Mouse (Mus musculus): ENCODE data around the gene Kidins220. TPM values are rescaled to one million over a fixed set of nuclear protein-coding genes. Genes with fewer than 3 reads are reported as not detected.

The Kidins220 gene
- polyA plus RNA-seq, 1 experiment from 2014 or later = 20.6 TPM

DNA sequence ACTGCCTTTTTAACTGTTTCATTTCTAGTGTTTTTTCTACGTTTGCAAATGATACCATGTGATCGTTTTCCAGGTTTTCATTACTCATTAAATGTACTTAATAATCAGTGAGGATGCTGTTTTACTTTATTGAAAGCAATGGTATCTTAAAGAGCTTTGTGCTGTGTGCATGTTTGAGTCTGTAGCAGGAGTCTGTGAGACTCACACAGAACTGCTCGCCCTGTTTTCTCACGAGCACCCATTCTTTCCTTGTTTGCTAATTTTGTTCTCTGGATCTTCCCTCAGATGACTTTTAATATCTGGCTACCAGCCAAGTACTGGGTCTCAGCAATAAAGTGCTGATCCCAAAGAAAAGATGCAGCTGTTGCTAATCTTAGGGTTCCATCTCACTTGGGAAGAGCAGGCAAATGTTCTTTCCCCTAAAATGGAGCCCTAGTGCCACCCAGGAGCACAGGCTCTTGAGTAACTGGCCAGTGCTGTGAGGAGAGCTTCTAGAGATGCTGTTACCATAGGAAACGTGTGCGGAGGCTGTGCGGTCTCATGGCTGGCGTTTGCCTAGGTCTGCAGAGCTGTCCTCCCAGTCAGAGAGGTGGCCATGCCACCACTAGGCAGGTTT is 59.7 kb downstream of the Kidins220 start:
- no peak overlapping the region for H3K4me3 ChIP-seq
- 48% methylated on average over 8 of the region's 8 CpGs for WGBS
- peak overlapping the region; percentile 39 for H3K4me2 ChIP-seq
- H3K36me3 ChIP-seq = no peaks in the 10 kb centered on the region; the same call in 1 of the 2 replicates
- H3K9me3 ChIP-seq = no peaks in the 10 kb centered on the region
- H3K27me3 ChIP-seq = no peaks in the 10 kb centered on the region
- peak; percentile 60; the same call in 1 of the 2 replicates for ATAC-seq (ENCODE audit: borderline replicate concordance, extremely low read depth, low FRiP score, low TSS enrichment)
- no peak overlapping the region for H3K9ac ChIP-seq
- H3K27ac ChIP-seq = peak overlapping the region; percentile 70
- peaks cover 12% of the 10 kb centered on the region for H3K4me1 ChIP-seq

DNA sequence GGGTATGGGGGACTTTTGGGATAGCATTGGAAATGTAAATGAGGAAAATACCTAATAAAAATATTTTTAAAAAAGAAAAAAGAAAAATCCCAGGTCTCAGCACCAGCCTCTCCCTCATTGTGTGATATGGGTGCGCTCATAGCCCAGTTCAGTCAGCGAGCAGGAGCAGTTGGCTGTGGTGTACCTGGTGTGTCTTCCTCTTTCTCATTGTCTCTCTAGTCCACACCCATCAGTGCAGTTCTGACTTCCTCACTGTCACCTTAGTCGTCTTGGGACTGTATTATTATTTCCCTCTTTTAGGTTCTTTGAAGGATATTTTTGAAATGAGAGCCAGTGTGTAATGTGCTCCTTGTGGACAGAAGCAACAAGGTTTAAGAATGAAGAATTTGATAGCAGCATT is 61.3 kb downstream of the Kidins220 start:
- H3K27ac ChIP-seq = no peak overlapping the region
- H3K9me3 ChIP-seq = no peaks in the 10 kb centered on the region
- no peak overlapping the region for H3K9ac ChIP-seq
- H3K27me3 ChIP-seq = no peaks in the 10 kb centered on the region
- no peaks in the 10 kb centered on the region; the same call in 1 of the 2 replicates for H3K36me3 ChIP-seq
- WGBS = 81% methylated on average over 3 of the region's 3 CpGs
- ATAC-seq (ENCODE audit: borderline replicate concordance, extremely low read depth, low FRiP score, low TSS enrichment) = no peak
- no peak overlapping the region for H3K4me2 ChIP-seq
- no peak overlapping the region for H3K4me3 ChIP-seq
- H3K4me1 ChIP-seq = peaks cover 12% of the 10 kb centered on the region

DNA sequence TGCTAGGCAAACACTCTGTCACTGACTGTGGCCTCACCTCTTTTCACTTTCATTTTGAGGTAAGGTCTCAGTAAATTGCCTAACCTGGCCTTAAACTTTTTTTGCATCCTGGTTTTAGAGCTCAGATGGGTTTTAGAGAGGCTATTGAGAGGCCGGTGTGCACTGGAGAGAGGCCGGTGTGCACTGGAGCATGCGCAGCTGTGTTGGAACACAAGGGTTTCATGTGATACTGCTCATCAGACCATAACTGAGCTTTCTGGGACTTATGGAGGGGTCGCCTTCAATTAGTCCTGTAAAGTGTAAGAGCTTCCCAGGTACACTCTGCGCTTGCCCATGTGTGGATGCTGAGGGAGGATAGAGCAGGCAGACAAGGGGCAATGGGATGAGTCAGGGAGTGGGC is 62.5 kb downstream of the Kidins220 start:
- Histone ChIP-seq H3K4me2 (no peak overlapping the region), H3K9ac (no peak overlapping the region), H3K4me1 (peaks cover 12% of the 10 kb centered on the region), H3K27me3 (no peaks in the 10 kb centered on the region), H3K36me3 (peaks cover 5% of the 10 kb centered on the region), H3K9me3 (no peaks in the 10 kb centered on the region), H3K4me3 (no peak overlapping the region), H3K27ac (peak overlapping the region; percentile 6; the same call in 1 of the 2 replicates)
- ATAC-seq (ENCODE audit: borderline replicate concordance, extremely low read depth, low FRiP score, low TSS enrichment) = no peak
- 87% methylated on average over 5 of the region's 5 CpGs for WGBS

DNA sequence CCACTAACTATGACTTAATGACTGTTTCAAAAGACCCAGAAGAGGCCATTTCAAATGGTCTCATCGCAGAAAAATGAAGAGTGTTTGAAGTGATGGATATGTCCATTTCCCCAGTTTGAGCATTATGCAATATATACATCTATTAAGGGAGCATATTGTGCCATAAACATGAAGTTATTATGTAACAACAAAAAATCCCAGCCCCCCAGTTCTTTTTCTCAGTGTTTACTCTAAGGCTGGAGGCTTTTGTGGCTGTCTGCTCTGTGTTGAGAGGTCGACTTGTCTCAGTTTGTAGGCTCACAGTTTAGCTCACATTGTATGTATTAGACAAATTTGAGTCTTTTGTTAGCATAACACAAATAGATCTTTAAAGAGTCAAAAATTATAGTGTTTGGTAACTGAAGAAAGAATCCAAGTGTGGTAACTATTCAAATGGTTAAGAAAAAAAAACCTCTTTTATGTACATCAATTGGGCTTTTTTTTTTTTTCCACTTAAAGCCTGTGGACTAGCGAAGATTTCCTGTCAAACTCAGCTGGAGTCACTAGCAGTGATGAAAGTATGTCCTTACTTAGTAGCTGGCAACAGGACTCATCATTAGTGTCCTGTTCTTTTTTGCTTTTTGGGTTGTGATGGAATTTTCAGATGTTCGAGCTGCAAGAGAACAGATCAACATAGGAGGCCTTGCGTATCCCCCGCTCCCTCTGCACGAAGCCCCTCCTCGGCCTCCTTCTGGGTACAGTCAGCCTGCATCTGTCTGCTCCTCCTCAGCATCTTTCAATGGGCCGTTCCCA is 63.2 kb downstream of the Kidins220 start:
- ATAC-seq (ENCODE audit: borderline replicate concordance, extremely low read depth, low FRiP score, low TSS enrichment) = peak; percentile 59; the same call in 1 of the 2 replicates
- Histone ChIP-seq H3K36me3 (peaks cover 5% of the 10 kb centered on the region), H3K27ac (peak overlapping the region; percentile 77), H3K9me3 (no peaks in the 10 kb centered on the region), H3K4me1 (peaks cover 12% of the 10 kb centered on the region), H3K9ac (no peak overlapping the region), H3K27me3 (no peaks in the 10 kb centered on the region), H3K4me3 (no peak overlapping the region), H3K4me2 (no peak overlapping the region)
- 51% methylated on average over 9 of the region's 9 CpGs for WGBS

DNA sequence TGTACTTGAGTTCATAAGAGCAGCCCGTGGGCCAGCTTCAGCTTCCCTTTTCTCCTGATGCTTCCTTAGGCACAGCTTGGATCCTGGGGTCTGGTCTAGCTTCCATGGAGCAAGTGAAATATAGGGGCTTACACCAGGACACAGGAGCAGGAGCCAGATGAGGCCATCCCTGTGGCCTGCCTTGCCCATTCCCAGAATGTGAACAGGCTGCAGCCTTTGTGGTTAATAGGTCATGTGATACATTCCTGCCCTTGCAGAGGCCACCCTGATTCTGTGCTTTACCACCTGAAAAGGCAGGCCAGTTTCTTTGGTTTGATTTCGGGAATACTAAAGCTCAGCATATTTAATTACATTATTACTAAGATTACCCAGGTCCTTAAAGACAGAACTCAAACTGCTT is 69.3 kb downstream of the Kidins220 start:
- ATAC-seq (ENCODE audit: borderline replicate concordance, extremely low read depth, low FRiP score, low TSS enrichment) = no peak
- no peak overlapping the region for H3K4me3 ChIP-seq
- no peaks in the 10 kb centered on the region for H3K27me3 ChIP-seq
- no peak overlapping the region for H3K9ac ChIP-seq
- no peak overlapping the region for H3K4me2 ChIP-seq
- H3K36me3 ChIP-seq = peaks cover 9% of the 10 kb centered on the region; the same call in 1 of the 2 replicates
- H3K27ac ChIP-seq = no peak overlapping the region
- 85% methylated on average over 2 of the region's 2 CpGs for WGBS
- H3K4me1 ChIP-seq = no peaks in the 10 kb centered on the region
- H3K9me3 ChIP-seq = no peaks in the 10 kb centered on the region

DNA sequence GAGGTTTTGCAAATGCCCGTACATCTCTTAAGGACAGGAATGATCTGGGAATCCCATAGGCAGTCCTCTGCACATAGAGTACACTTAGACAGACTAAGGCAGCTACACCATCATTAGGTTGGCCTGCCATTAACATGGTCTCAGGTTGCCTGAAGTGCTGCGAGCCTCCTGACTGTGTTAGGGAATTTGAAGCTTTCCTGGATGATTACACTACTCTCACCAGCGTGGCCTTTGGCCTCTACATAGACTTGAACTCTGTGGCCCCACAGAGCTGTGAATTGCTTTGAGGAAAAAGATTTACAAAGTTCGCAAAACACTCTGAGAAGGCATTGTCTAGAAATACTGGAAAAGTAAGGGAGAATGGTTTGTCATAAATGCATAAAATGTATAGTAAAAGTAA is 69.9 kb downstream of the Kidins220 start:
- H3K4me1 ChIP-seq = no peaks in the 10 kb centered on the region
- H3K27me3 ChIP-seq = no peaks in the 10 kb centered on the region
- 75% methylated on average over 4 of the region's 4 CpGs for WGBS
- no peak for ATAC-seq (ENCODE audit: borderline replicate concordance, extremely low read depth, low FRiP score, low TSS enrichment)
- H3K9ac ChIP-seq = no peak overlapping the region
- no peak overlapping the region for H3K27ac ChIP-seq
- H3K36me3 ChIP-seq = peaks cover 9% of the 10 kb centered on the region; the same call in 1 of the 2 replicates
- no peaks in the 10 kb centered on the region for H3K9me3 ChIP-seq
- no peak overlapping the region for H3K4me2 ChIP-seq
- H3K4me3 ChIP-seq = no peak overlapping the region

DNA sequence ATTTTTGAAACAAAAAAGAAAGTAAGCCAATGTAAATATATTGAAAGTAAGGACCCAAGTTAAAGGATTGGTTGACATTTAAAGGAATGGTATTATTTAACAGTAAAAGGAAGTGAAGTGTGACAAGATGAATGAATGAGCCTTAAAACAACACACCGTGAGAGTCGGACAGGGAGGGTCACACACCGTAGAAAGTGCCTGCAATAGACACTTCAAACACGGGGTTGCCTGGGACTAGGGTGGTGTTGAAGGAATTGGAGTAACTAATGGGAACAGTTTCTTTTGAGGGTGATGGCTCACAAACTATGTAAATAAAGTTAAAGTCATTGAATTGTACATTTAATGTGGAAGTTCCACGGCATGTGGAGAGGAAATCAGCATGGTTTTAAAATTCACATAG is 74.5 kb downstream of the Kidins220 start:
- Histone ChIP-seq H3K9ac (no peak overlapping the region), H3K9me3 (no peaks in the 10 kb centered on the region), H3K4me1 (no peaks in the 10 kb centered on the region), H3K4me3 (no peak overlapping the region), H3K4me2 (no peak overlapping the region), H3K27ac (no peak overlapping the region), H3K36me3 (peaks cover 27% of the 10 kb centered on the region), H3K27me3 (no peaks in the 10 kb centered on the region)
- 10% methylated on average over 5 of the region's 5 CpGs for WGBS
- no peak for ATAC-seq (ENCODE audit: borderline replicate concordance, extremely low read depth, low FRiP score, low TSS enrichment)

DNA sequence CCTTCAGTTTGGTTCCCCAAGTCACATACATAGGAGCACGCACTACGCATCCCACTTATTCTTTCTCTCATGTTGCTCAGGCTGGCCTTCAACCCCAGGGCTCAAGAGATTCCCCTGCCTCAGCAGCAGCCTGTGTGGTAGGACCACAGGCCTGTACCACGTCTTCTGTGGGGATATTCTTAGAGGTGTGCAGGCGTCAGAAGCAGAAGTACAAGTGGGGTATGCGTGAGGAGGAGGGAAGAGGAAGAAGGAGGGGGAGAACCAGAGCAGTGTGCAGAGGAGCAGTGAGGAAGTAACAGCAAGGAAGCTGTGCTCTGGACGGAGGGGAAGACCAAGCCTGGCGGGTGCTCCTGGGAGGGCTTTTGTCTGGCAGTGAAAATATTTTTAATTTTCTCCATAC is 79.8 kb downstream of the Kidins220 start:
- Histone ChIP-seq H3K27me3 (no peaks in the 10 kb centered on the region), H3K9me3 (no peaks in the 10 kb centered on the region), H3K4me2 (no peak overlapping the region), H3K27ac (no peak overlapping the region), H3K9ac (no peak overlapping the region), H3K36me3 (peaks cover 55% of the 10 kb centered on the region), H3K4me3 (no peak overlapping the region), H3K4me1 (no peaks in the 10 kb centered on the region)
- no peak for ATAC-seq (ENCODE audit: borderline replicate concordance, extremely low read depth, low FRiP score, low TSS enrichment)
- WGBS = 75% methylated on average over 7 of the region's 7 CpGs

DNA sequence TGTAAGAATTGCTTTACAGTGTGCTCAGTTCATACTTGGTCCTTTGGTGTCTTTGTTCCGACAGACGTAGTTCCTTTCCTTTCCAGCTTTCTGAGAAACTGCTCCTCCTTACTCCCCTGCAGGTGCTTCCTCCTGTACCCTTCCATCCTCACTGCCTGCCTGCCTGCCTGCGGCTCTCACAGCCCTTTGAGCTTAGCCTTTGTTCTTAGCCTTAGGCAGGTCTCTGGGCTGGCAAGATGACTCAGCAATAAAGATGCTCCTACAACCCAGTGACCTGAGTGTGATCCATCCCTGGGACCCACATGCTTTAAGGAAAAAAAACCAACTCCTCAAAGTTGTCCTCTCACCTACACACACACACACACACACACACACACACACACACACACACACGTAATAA is 80.2 kb downstream of the Kidins220 start:
- WGBS = 64% methylated on average over 4 of the region's 4 CpGs
- H3K27ac ChIP-seq = no peak overlapping the region
- ATAC-seq (ENCODE audit: borderline replicate concordance, extremely low read depth, low FRiP score, low TSS enrichment) = no peak
- peaks cover 55% of the 10 kb centered on the region for H3K36me3 ChIP-seq
- no peak overlapping the region for H3K9ac ChIP-seq
- no peaks in the 10 kb centered on the region for H3K4me1 ChIP-seq
- no peaks in the 10 kb centered on the region for H3K9me3 ChIP-seq
- no peak overlapping the region for H3K4me2 ChIP-seq
- H3K4me3 ChIP-seq = no peak overlapping the region
- no peaks in the 10 kb centered on the region for H3K27me3 ChIP-seq

DNA sequence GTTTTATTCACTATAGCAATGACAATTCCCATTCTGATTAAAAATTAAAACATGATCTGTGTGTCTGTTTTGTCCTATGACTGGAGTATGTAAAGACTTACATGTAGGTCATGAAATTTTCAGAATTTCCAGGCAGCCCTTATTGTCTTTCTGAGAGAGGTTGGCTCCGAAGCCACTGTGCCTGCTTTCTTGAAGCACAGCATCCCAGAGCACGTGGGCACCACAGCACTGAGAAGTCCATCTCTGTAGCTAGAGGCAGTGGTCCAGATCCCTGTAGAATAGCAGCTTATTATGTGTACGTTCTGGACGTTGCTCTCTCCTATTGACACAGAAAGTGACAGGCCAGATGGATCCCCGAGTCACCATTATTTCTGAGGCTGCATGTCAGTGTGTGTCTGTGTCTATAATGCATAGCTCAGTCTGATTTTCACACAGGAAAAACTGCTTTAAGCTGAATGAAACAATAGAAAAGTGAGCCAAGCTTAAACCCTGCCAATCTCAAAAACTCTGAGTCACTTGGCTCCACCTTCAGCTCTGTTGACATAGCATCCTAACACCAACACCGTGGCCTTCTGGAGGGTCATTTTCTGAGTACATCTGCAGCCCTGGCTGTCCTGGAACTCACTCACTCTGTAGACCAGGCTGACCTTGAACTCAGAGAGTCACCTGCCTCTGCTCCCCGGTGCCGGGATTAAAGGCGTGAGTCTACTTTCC is 84.9 kb downstream of the Kidins220 start:
- Histone ChIP-seq H3K4me2 (no peak overlapping the region), H3K9me3 (no peaks in the 10 kb centered on the region), H3K36me3 (peaks cover 28% of the 10 kb centered on the region), H3K9ac (no peak overlapping the region), H3K27ac (no peak overlapping the region), H3K4me3 (no peak overlapping the region), H3K27me3 (no peaks in the 10 kb centered on the region), H3K4me1 (no peaks in the 10 kb centered on the region)
- 77% methylated on average over 9 of the region's 9 CpGs for WGBS
- no peak for ATAC-seq (ENCODE audit: borderline replicate concordance, extremely low read depth, low FRiP score, low TSS enrichment)

DNA sequence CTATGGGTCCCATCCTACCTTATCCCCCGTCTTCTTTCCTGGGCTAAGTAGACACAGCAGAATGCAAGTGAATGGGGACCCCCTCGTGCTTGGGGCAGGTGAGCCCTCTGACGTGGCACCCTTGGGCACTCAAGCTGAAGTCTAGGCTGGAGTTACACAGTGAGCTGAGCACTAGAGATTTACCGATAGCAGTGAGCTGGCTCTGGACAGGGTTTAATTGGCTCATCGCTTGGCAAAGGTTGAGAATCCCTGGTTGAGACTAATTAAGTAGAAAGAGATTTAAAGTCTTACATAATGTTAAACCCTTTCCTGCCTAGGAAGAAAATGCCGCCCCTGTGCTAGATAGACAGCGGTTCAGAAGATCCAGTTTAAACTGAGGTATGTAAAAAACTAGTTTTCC is 86.2 kb downstream of the Kidins220 start:
- Histone ChIP-seq H3K4me2 (no peak overlapping the region), H3K4me3 (no peak overlapping the region), H3K4me1 (no peaks in the 10 kb centered on the region), H3K36me3 (peaks cover 21% of the 10 kb centered on the region), H3K27me3 (no peaks in the 10 kb centered on the region), H3K9ac (no peak overlapping the region), H3K9me3 (no peaks in the 10 kb centered on the region), H3K27ac (no peak overlapping the region)
- WGBS = 90% methylated on average over 7 of the region's 7 CpGs
- no peak for ATAC-seq (ENCODE audit: borderline replicate concordance, extremely low read depth, low FRiP score, low TSS enrichment)

DNA sequence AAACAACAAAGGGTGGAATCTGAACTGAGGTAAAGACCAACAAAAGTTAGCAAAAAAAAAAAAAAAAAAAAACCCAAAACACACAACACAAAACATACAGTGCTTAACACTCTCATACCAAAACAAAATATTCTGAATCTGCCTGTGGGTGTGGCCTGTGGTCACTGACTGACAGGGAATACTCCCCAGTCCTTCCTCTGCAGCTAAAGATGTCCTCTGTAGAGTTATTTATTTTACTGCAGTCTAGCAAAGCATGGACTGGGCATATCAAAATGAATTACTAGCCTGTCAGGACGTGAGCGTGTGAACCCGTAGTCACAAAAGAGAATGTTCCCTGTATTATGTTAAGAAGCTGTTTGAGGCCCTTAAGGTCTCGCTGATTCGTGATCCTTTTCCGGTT is 87.5 kb downstream of the Kidins220 start:
- H3K4me3 ChIP-seq = no peak overlapping the region
- H3K36me3 ChIP-seq = peaks cover 12% of the 10 kb centered on the region
- H3K4me1 ChIP-seq = no peaks in the 10 kb centered on the region
- ATAC-seq (ENCODE audit: borderline replicate concordance, extremely low read depth, low FRiP score, low TSS enrichment) = no peak
- no peaks in the 10 kb centered on the region for H3K9me3 ChIP-seq
- WGBS = 60% methylated on average over 6 of the region's 6 CpGs
- no peak overlapping the region for H3K4me2 ChIP-seq
- H3K27ac ChIP-seq = no peak overlapping the region
- no peaks in the 10 kb centered on the region for H3K27me3 ChIP-seq
- H3K9ac ChIP-seq = no peak overlapping the region

Data from lung, embryonic 15.5 days (tissue).